Mouse (Mus musculus) bone marrow macrophage, adult 2 months (primary cell): Measurements from ENCODE around the gene Tanc2. TPM values are rescaled to one million over a fixed set of nuclear protein-coding genes. Genes with fewer than 3 reads are reported as not detected.

ENCODE experiments used
- H3K27ac ChIP-seq: 2 replicates; pipeline ENCODE4 v1.5.1; 2012; ENCODE audit warnings: low read depth, low read length; ENCODE audit not compliant: insufficient read depth
- H3K4me1 ChIP-seq: 2 replicates; pipeline ENCODE4 v1.6.1; 2012; ENCODE audit warnings: low read length; ENCODE audit not compliant: control insufficient read depth, insufficient read depth
- H3K4me3 ChIP-seq: 2 replicates; pipeline ENCODE4 v1.5.1; 2012; ENCODE audit warnings: mild to moderate bottlenecking, low read length, moderate library complexity; ENCODE audit not compliant: insufficient read depth
- CTCF ChIP-seq: IDR thresholded peaks from 2 replicates; pipeline ENCODE4 v1.5.1; 2012; ENCODE audit warnings: low read depth, mild to moderate bottlenecking, low read length, moderate library complexity
- POLR2A ChIP-seq: IDR thresholded peaks from 2 replicates; pipeline ENCODE4 v1.6.1; 2012; ENCODE audit warnings: mild to moderate bottlenecking, low read depth, low read length, borderline replicate concordance
- polyA plus RNA-seq: library from polyadenylated mRNA; stranded (reverse); fragments of >200 nt; gene quantifications from 2 replicates; pipeline ENCODE4 v1.2.4, GENCODE M21; 2012; ENCODE audit not compliant: missing spikeins, insufficient read depth, insufficient read length

Gene Tanc2
- polyA plus RNA-seq, 1 experiment, result 35.1 TPM

- no peak overlapping the region for H3K27ac ChIP-seq
- H3K4me1 ChIP-seq, result no peaks in the 10 kb centered on the region
- H3K4me3 ChIP-seq, result no peak overlapping the region
- TF ChIP-seq CTCF (no peak), POLR2A (no peak)
Observed at GRCm38 (mm10) chr11:105731989-105732531, 142.3 kb downstream of the Tanc2 start.

GRCm38 (mm10) chr11:105743171-105743570, 153.4 kb downstream of the Tanc2 start:
- no peak for TF ChIP-seq CTCF
- no peak for TF ChIP-seq POLR2A

GRCm38 (mm10) chr11:105749297-105750071, 159.7 kb downstream of the Tanc2 start:
- H3K27ac ChIP-seq, result no peak overlapping the region
- peaks cover 3% of the 10 kb centered on the region for H3K4me1 ChIP-seq
- H3K4me3 ChIP-seq, result no peak overlapping the region
- TF ChIP-seq CTCF (no peak), POLR2A (no peak)

More at GRCm38 (mm10) chr11:105743171-105743570, 153.4 kb downstream of the Tanc2 start:
- Histone ChIP-seq H3K4me3 (no peak overlapping the region), H3K4me1 (no peaks in the 10 kb centered on the region), H3K27ac (no peak overlapping the region)

- no peak overlapping the region for H3K4me3 ChIP-seq
- H3K27ac ChIP-seq, result no peak overlapping the region
- no peaks in the 10 kb centered on the region for H3K4me1 ChIP-seq
- TF ChIP-seq CTCF (no peak), POLR2A (no peak)
Observed at GRCm38 (mm10) chr11:105758561-105759203, 168.9 kb downstream of the Tanc2 start.

GRCm38 (mm10) chr11:105759413-105759812, 169.6 kb downstream of the Tanc2 start:
- no peak for TF ChIP-seq CTCF
- no peak for TF ChIP-seq POLR2A
- H3K4me3 ChIP-seq, result no peak overlapping the region

GRCm38 (mm10) chr11:105760346-105760745, 170.6 kb downstream of the Tanc2 start:
- H3K27ac ChIP-seq, result no peak overlapping the region
- H3K4me3 ChIP-seq, result no peak overlapping the region
- TF ChIP-seq POLR2A, result no peak
- no peak for TF ChIP-seq CTCF

More at GRCm38 (mm10) chr11:105759413-105759812, 169.6 kb downstream of the Tanc2 start:
- H3K27ac ChIP-seq, result no peak overlapping the region
- H3K4me1 ChIP-seq, result no peaks in the 10 kb centered on the region

GRCm38 (mm10) chr11:105777802-105778201, 188.0 kb downstream of the Tanc2 start:
- Histone ChIP-seq H3K4me3 (no peak overlapping the region), H3K4me1 (no peaks in the 10 kb centered on the region), H3K27ac (no peak overlapping the region)
- no peak for TF ChIP-seq CTCF
- no peak for TF ChIP-seq POLR2A

More at GRCm38 (mm10) chr11:105760346-105760745, 170.6 kb downstream of the Tanc2 start:
- no peaks in the 10 kb centered on the region for H3K4me1 ChIP-seq

- no peak for TF ChIP-seq CTCF
- TF ChIP-seq POLR2A, result no peak
- Histone ChIP-seq H3K4me3 (no peak overlapping the region), H3K4me1 (peaks cover 2% of the 10 kb centered on the region), H3K27ac (no peak overlapping the region)
Observed at GRCm38 (mm10) chr11:105792501-105792900, 202.7 kb downstream of the Tanc2 start.

GRCm38 (mm10) chr11:105803686-105804085, 213.9 kb downstream of the Tanc2 start:
- no peak overlapping the region for H3K4me3 ChIP-seq
- TF ChIP-seq CTCF, result no peak
- TF ChIP-seq POLR2A, result no peak
- H3K4me1 ChIP-seq, result no peaks in the 10 kb centered on the region
- no peak overlapping the region for H3K27ac ChIP-seq

- H3K4me1 ChIP-seq, result no peaks in the 10 kb centered on the region
- TF ChIP-seq POLR2A, result no peak
- no peak for TF ChIP-seq CTCF
Observed at GRCm38 (mm10) chr11:105804776-105805175, 215.0 kb downstream of the Tanc2 start.

More at GRCm38 (mm10) chr11:105804776-105805175, 215.0 kb downstream of the Tanc2 start:
- Histone ChIP-seq H3K4me3 (no peak overlapping the region), H3K27ac (no peak overlapping the region)
